Mouse (Mus musculus): Measurements from ENCODE around the gene Pck2. TPM values are rescaled to one million over a fixed set of nuclear protein-coding genes. Genes with fewer than 3 reads are reported as not detected.

The Pck2 gene
- 87.9 TPM for polyA plus RNA-seq (2012; fragmentation: generic; extraction: Trizol)
- long read RNA-seq, experiment 1, transcript Pck2-201 (10 exons, 3,400 nt): major isoform, 74 of 117 reads
- long read RNA-seq, experiment 1, partial matches to known transcripts: 29 of 117 reads
- long read RNA-seq, experiment 1, other reads (novel, unspliced or antisense): 13 of 117 reads
- long read RNA-seq, experiment 2, transcript Pck2-201 (10 exons, 3,400 nt): major isoform, 413 of 450 reads
- long read RNA-seq, experiment 2, partial matches to known transcripts: 4 of 450 reads
- long read RNA-seq, experiment 2, other reads (novel, unspliced or antisense): 30 of 450 reads

DNA sequence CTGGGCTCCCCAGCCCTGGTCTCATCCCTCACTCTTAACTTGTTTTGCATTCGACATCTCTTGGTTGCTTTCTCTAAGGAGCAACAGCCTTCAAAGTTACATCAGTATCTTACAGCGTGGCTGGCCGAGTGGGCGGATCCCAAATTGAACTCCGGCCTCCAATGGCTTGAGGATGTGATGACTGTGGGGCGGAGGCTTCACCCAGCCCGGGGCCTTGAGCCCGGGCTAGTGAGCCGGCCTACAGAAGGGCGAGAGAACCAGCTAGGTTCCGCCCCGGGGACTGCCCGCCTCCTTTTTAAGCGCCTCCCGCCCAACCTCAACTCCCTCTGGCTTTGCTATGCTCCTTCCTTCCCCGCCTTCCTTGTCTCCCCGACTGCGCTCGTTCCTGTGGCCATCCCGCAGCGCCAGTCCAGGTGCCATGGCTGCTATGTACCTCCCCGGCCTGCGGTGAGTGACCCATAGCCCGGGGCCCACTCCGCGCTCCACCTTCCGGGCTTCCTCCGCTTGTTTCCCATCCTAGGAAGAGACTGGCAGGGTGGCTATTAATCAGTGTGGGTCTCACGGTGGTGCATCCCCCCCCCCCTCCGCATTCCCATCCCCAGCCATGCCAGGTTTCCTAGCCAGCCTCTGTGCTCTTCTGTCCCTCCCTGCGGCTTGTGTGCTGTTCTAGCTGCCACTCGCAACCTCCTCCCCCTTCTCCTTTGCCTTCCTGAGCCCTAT lies at the start of gene Pck2:
TSS of gene Pck2 (plus strand) at position 200 of the 720 bp plus-strand sequence.
- Histone ChIP-seq H3K79me2 (ENCODE audit: control insufficient read depth, insufficient read depth) (peaks cover 20% of the 10 kb centered on the region), H3K27me3 (ENCODE audit: control insufficient read depth, insufficient read depth, insufficient read length) (no peaks in the 10 kb centered on the region), H3K4me3 (ENCODE audit: insufficient read depth, poor library complexity, severe bottlenecking) (peak within 1 kb of the TSS; percentile 50), H3K36me3 (ENCODE audit: control insufficient read depth, insufficient read depth) (peaks cover 20% of the 10 kb centered on the region), H3ac (ENCODE audit: control insufficient read depth, insufficient read length, low read depth) (peak within 1 kb of the TSS; percentile 81), H3K79me3 (ENCODE audit: low read depth) (no peaks in the 10 kb centered on the region)
- TF ChIP-seq MAX (IDR thresholded peaks at IDR 0.05) (peak; percentile 66), FOSL1 (IDR thresholded peaks at IDR 0.05; ENCODE audit: insufficient read depth, low read length, poor library complexity, severe bottlenecking) (no peak)

GRCm38 (mm10) chr14:55490361-55491201 lies 49.5 kb upstream of the Pck2 start, which contains the start of gene Carmil3:
Gene Carmil3 (plus strand): TSS chr14:55490651.
- Histone ChIP-seq H3K36me3 (ENCODE audit: control insufficient read depth, insufficient read depth) (no peaks in the 10 kb centered on the region), H3K27me3 (ENCODE audit: control insufficient read depth, insufficient read depth, insufficient read length) (peaks cover 30% of the 10 kb centered on the region), H3K79me3 (ENCODE audit: low read depth) (no peaks in the 10 kb centered on the region), H3ac (ENCODE audit: control insufficient read depth, insufficient read length, low read depth) (peak within 1 kb of the TSS; percentile 36), H3K4me3 (ENCODE audit: insufficient read depth, poor library complexity, severe bottlenecking) (peak within 1 kb of the TSS; percentile 28), H3K79me2 (ENCODE audit: control insufficient read depth, insufficient read depth) (no peaks in the 10 kb centered on the region)
- TF ChIP-seq CTCF (IDR thresholded peaks at IDR 0.05; ENCODE audit: control insufficient read depth, insufficient read depth, insufficient read length) (no peak), MYOG (IDR thresholded peaks at IDR 0.05; ENCODE audit: control insufficient read depth, extremely low read depth, insufficient read length) (no peak), MYOD1 (IDR thresholded peaks at IDR 0.05; ENCODE audit: control insufficient read depth, insufficient read length, low read depth) (no peak), MAX (IDR thresholded peaks at IDR 0.05) (no peak), FOSL1 (IDR thresholded peaks at IDR 0.05; ENCODE audit: insufficient read depth, low read length, poor library complexity, severe bottlenecking) (no peak), CEBPB (IDR thresholded peaks at IDR 0.05; ENCODE audit: low read depth) (no peak), USF1 (IDR thresholded peaks at IDR 0.05; ENCODE audit: low read depth) (no peak)

DNA sequence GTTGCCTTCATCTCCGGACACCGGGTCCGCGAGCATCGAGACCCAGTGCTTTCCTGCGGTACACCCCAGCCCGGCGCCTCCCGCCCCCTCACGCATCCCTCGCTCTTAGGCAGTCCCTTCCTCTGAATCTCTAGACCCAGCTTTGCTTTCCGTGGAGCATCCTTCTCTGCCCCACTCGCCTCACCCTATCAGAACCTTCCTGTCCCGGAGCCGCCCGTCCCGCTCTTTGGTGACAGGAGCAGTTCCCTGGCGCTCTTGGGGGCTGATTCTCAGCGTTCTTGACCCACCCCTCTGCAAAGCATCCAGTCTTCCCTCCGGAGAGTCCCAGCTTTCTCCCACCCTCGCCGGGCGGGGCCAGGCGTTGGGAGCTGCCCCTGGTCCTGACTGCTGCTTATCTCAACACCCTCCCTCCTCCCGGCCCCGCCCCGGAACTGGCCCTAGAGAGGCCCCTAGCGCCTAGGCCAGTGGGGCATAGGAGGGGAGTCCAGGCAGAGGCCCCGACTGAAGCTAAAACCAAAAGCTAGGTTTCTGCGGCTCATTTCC lies 48.7 kb upstream of the Pck2 start:
- peak overlapping the region; percentile 36 for H3ac ChIP-seq (ENCODE audit: control insufficient read depth, insufficient read length, low read depth)
- no peaks in the 10 kb centered on the region for H3K79me3 ChIP-seq (ENCODE audit: low read depth)
- H3K79me2 ChIP-seq (ENCODE audit: control insufficient read depth, insufficient read depth): no peaks in the 10 kb centered on the region
- peak overlapping the region; percentile 28 for H3K4me3 ChIP-seq (ENCODE audit: insufficient read depth, poor library complexity, severe bottlenecking)
- H3K27me3 ChIP-seq (ENCODE audit: control insufficient read depth, insufficient read depth, insufficient read length): peaks cover 38% of the 10 kb centered on the region
- TF ChIP-seq MAX (IDR thresholded peaks at IDR 0.05) (no peak), CTCF (IDR thresholded peaks at IDR 0.05; ENCODE audit: control insufficient read depth, insufficient read depth, insufficient read length) (no peak), CEBPB (IDR thresholded peaks at IDR 0.05; ENCODE audit: low read depth) (no peak), MYOG (IDR thresholded peaks at IDR 0.05; ENCODE audit: control insufficient read depth, extremely low read depth, insufficient read length) (no peak), FOSL1 (IDR thresholded peaks at IDR 0.05; ENCODE audit: insufficient read depth, low read length, poor library complexity, severe bottlenecking) (no peak), MYOD1 (IDR thresholded peaks at IDR 0.05; ENCODE audit: control insufficient read depth, insufficient read length, low read depth) (no peak), USF1 (IDR thresholded peaks at IDR 0.05; ENCODE audit: low read depth) (no peak)
- H3K36me3 ChIP-seq (ENCODE audit: control insufficient read depth, insufficient read depth): no peaks in the 10 kb centered on the region

GRCm38 (mm10) chr14:55492103-55492502 lies 48.0 kb upstream of the Pck2 start:
- no peak overlapping the region for H3K4me3 ChIP-seq (ENCODE audit: insufficient read depth, poor library complexity, severe bottlenecking)

More at GRCm38 (mm10) chr14:55492103-55492502, 48.0 kb upstream of the Pck2 start:
- H3K79me3 ChIP-seq (ENCODE audit: low read depth): no peaks in the 10 kb centered on the region
- H3K27me3 ChIP-seq (ENCODE audit: control insufficient read depth, insufficient read depth, insufficient read length): peaks cover 46% of the 10 kb centered on the region
- H3K36me3 ChIP-seq (ENCODE audit: control insufficient read depth, insufficient read depth): no peaks in the 10 kb centered on the region
- no peak for TF ChIP-seq FOSL1 (IDR thresholded peaks at IDR 0.05; ENCODE audit: insufficient read depth, low read length, poor library complexity, severe bottlenecking)
- TF ChIP-seq MAX (IDR thresholded peaks at IDR 0.05): no peak
- no peak for TF ChIP-seq MYOG (IDR thresholded peaks at IDR 0.05; ENCODE audit: control insufficient read depth, extremely low read depth, insufficient read length)
- no peak for TF ChIP-seq CTCF (IDR thresholded peaks at IDR 0.05; ENCODE audit: control insufficient read depth, insufficient read depth, insufficient read length)
- no peak for TF ChIP-seq CEBPB (IDR thresholded peaks at IDR 0.05; ENCODE audit: low read depth)
- TF ChIP-seq MYOD1 (IDR thresholded peaks at IDR 0.05; ENCODE audit: control insufficient read depth, insufficient read length, low read depth): no peak
- no peak for TF ChIP-seq USF1 (IDR thresholded peaks at IDR 0.05; ENCODE audit: low read depth)
- H3K79me2 ChIP-seq (ENCODE audit: control insufficient read depth, insufficient read depth): no peaks in the 10 kb centered on the region
- H3ac ChIP-seq (ENCODE audit: control insufficient read depth, insufficient read length, low read depth): no peak overlapping the region

Measured in C2C12 (cell line).